Mouse (Mus musculus) kidney, adult 2 months (tissue): ENCODE results near the gene Psen2. TPM values are rescaled to one million over a fixed set of nuclear protein-coding genes. Genes with fewer than 3 reads are reported as not detected.
A peak's percentile ranks its signal among the peaks of the same experiment; 100 is the strongest.

Source experiments
- DNase-seq: peaks from one replicate; pipeline ENCODE4 v3.0.0; 2021
- H3K27ac ChIP-seq: fragments of 200-500 bp; 2 replicates; pipeline ENCODE4 v1.5.1; 2012; ENCODE audit warnings: low read depth, low read length, control low read depth, inconsistent platforms; ENCODE audit not compliant: insufficient read depth
- H3K27me3 ChIP-seq: fragments of 200-500 bp; replicated peaks from 2 replicates; pipeline ENCODE4 v1.6.1; 2012; ENCODE audit warnings: mild to moderate bottlenecking, moderate library complexity, low read length, inconsistent platforms; ENCODE audit not compliant: control insufficient read depth, insufficient read depth
- H3K36me3 ChIP-seq: fragments of 200-500 bp; 2 replicates; pipeline ENCODE4 v1.6.1; 2012; ENCODE audit warnings: mild to moderate bottlenecking, moderate library complexity, low read length, inconsistent platforms; ENCODE audit not compliant: control insufficient read depth, insufficient read depth
- H3K4me1 ChIP-seq: fragments of 200-500 bp; 2 replicates; pipeline ENCODE4 v1.6.1; 2011; ENCODE audit warnings: low read length; ENCODE audit not compliant: control insufficient read depth, insufficient read depth
- H3K4me3 ChIP-seq: fragments of 200-500 bp; 2 replicates; pipeline ENCODE4 v1.5.1; 2011; ENCODE audit warnings: mild to moderate bottlenecking, low read depth, low read length, control low read depth; ENCODE audit not compliant: insufficient read depth
- CTCF ChIP-seq: fragments of 200-500 bp; conservative IDR thresholded peaks from 2 replicates; pipeline ENCODE4 v1.5.1; 2011; ENCODE audit warnings: low read depth, mild to moderate bottlenecking, control low read depth, low read length, moderate library complexity, mixed read lengths; ENCODE audit not compliant: insufficient read depth, insufficient read length
- POLR2A ChIP-seq: fragments of 200-500 bp; IDR thresholded peaks from one replicate; pipeline ENCODE4 v1.6.1; 2011; ENCODE audit warnings: low read depth, low read length, control low read depth
- WGBS: fragments of 180-500 bp; shearing (Covaris S2); methylation state at CpG from one replicate; pipeline ENCODE4 v1.1.7; 2018; 5-methylcytosine and 5-hydroxymethylcytosine counted together
- polyA plus RNA-seq: library from polyadenylated mRNA; depleted of rRNA; stranded (reverse); fragments of >200 nt; gene quantifications from 2 replicates; pipeline ENCODE4 v1.2.3, GENCODE M21; 2012

Gene Psen2
- polyA plus RNA-seq, 1 experiment, result 41.3 TPM

DNA sequence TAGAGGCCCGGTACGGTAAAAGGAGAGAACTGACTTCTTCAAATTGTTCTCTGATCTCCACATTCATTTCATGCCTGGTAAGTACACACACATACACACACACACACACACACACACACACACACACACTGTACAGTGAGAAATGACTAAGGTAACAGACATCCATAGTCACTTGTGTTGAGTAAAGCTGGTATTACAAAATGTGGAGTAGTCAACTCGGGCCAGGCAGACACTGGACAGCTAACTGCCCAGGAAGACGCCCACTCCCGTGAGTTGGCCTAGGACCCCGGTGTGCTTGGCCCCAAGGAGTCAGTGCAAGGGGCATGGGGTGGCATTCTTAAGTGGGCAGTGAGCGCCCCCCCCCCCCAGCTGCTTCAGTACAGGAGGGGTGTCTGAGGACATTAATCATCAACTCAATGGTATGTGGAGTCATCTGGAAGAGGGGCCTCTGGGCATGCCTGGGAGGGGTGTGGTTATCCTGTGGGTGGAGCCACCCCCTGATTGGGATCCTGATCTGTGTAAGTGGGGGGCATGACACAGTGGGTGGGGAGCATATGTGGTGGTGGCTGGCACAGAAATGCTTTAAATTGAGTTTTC, 25.7 kb upstream of the Psen2 start:
- DNase-seq, result no peak
- no peak for TF ChIP-seq CTCF
- TF ChIP-seq POLR2A, result no peak
- H3K27me3 ChIP-seq, result no peaks in the 10 kb centered on the region
- WGBS, result 48% methylated on average over 7 of the region's 7 CpGs
- H3K4me3 ChIP-seq, result no peak overlapping the region
- H3K36me3 ChIP-seq, result no peaks in the 10 kb centered on the region
- peaks cover 6% of the 10 kb centered on the region for H3K4me1 ChIP-seq
- H3K27ac ChIP-seq, result no peak overlapping the region

DNA sequence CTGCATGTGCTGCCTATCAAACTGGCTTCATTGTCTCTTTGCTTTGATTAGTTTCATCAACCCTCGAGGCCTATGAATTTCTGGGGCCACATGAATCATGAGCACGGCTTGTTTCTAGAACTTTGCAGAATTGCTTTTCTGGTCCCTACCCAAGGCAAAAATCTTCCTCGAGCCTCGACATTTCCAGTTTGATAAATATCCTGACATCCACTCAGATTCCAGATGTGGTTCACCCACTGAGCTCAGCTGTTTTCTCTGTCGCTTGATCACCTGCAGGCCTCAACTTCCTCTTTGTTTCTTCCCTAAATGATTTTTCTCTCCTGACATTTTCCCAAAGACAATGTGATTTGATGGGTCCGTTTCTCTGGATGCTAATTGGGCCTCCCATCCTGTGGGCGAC, 25.0 kb upstream of the Psen2 start:
- H3K4me1 ChIP-seq, result peaks cover 12% of the 10 kb centered on the region
- no peak for DNase-seq
- WGBS, result 91% methylated on average over 7 of the region's 7 CpGs
- H3K36me3 ChIP-seq, result no peaks in the 10 kb centered on the region
- no peaks in the 10 kb centered on the region for H3K27me3 ChIP-seq
- H3K4me3 ChIP-seq, result no peak overlapping the region
- TF ChIP-seq POLR2A (no peak), CTCF (no peak)
- H3K27ac ChIP-seq, result no peak overlapping the region

- TF ChIP-seq POLR2A (no peak), CTCF (no peak)
- peak; percentile 65 for DNase-seq
- WGBS, result 51% methylated on average over 15 of the region's 15 CpGs
- Histone ChIP-seq H3K27ac (peak overlapping the region; percentile 4; the same call in 1 of the 2 replicates), H3K27me3 (no peaks in the 10 kb centered on the region), H3K4me1 (peaks cover 12% of the 10 kb centered on the region), H3K36me3 (no peaks in the 10 kb centered on the region), H3K4me3 (no peak overlapping the region)
These were observed 23.0 kb upstream of the Psen2 start for GRCm38 (mm10) chr1:180286081-180286831.

DNA sequence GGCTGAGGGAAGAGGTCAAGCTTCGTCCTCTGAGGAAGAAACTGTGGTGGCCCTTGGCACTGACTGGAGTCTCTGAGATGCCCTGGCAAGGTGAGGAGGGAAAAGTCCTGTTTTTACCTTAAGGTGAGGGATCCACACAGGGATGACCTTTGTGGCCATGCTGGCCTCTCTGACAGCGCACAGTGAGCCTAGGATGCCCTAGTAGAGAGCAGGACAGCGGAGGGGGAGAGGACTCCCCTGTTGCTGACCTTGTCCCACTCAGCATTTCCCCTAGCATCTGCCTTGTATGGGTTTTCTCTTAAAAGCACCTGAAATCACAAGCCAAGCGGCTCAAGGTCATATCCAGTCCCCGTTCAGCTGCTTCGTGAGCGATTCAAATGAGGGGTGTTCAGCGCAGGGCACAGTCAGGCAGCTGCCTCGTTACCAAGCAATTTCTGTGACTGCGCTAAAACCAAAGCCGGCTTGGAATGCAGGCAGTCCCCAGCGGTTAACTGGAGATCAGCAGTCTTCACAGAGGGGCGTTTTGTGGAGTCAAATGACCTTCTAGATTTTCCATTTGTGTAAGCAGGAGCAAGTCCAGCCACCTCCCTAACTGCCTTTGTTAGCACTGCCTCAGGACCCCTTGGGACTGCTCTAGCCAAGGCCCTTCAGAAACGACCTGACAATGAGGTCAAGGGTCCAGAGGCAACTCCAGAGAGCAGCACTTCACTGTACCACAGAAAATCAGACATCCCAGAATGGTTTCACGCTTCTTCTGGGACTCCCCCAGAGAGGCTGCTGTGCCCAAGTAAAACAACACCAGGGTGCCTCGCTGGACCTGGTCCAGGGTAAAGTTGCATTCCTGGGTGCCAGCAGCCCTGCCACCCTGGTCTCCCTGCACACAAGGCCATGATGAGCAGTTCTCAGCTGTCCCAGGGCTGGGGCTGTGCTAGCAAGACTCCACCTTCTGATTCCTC, 20.9 kb upstream of the Psen2 start:
- H3K27ac ChIP-seq, result peak overlapping the region; percentile 84
- 38% methylated on average over 16 of the region's 16 CpGs for WGBS

GRCm38 (mm10) chr1:180282581-180282980, 19.3 kb upstream of the Psen2 start:
- Histone ChIP-seq H3K36me3 (no peaks in the 10 kb centered on the region), H3K27me3 (no peaks in the 10 kb centered on the region), H3K27ac (no peak overlapping the region), H3K4me1 (peaks cover 19% of the 10 kb centered on the region), H3K4me3 (no peak overlapping the region)
- WGBS, result 58% methylated on average over 6 of the region's 6 CpGs
- TF ChIP-seq CTCF, result no peak
- no peak for TF ChIP-seq POLR2A
- DNase-seq, result no peak

More for the DNA sequence above, 20.9 kb upstream of the Psen2 start:
- no peaks in the 10 kb centered on the region for H3K27me3 ChIP-seq
- no peak for TF ChIP-seq POLR2A
- no peak; the same call in 1 of the 2 replicates for TF ChIP-seq CTCF
- peak; percentile 71 for DNase-seq
- H3K36me3 ChIP-seq, result no peaks in the 10 kb centered on the region
- H3K4me3 ChIP-seq, result no peak overlapping the region
- H3K4me1 ChIP-seq, result peaks cover 19% of the 10 kb centered on the region

- Histone ChIP-seq H3K27ac (peak overlapping the region; percentile 71), H3K36me3 (no peaks in the 10 kb centered on the region), H3K4me3 (no peak overlapping the region), H3K27me3 (no peaks in the 10 kb centered on the region), H3K4me1 (peaks cover 19% of the 10 kb centered on the region)
- peak; percentile 96 for DNase-seq
- TF ChIP-seq CTCF (no peak), POLR2A (peak; percentile 16)
- WGBS, result 9% methylated on average over 7 of the region's 7 CpGs
These were observed 16.4 kb upstream of the Psen2 start for GRCm38 (mm10) chr1:180279648-180280047.

- Histone ChIP-seq H3K27me3 (no peaks in the 10 kb centered on the region), H3K4me1 (peaks cover 7% of the 10 kb centered on the region; the same call in 1 of the 2 replicates), H3K4me3 (no peak overlapping the region), H3K27ac (peak overlapping the region; percentile 61), H3K36me3 (no peaks in the 10 kb centered on the region)
- 56% methylated on average over 9 of the region's 9 CpGs for WGBS
- DNase-seq, result peak; percentile 76
- TF ChIP-seq CTCF, result no peak
- TF ChIP-seq POLR2A, result no peak
These were observed 14.3 kb upstream of the Psen2 start for GRCm38 (mm10) chr1:180277563-180277962.
